Mouse (Mus musculus) MEL (cell line): ENCODE results near the gene Insl5. TPM values are rescaled to one million over a fixed set of nuclear protein-coding genes. Genes with fewer than 3 reads are reported as not detected.

Experiments used
- DNase-seq: peaks from one replicate; pipeline ENCODE4 v3.0.0; 2011; ENCODE audit warnings: low read depth, low spot score
- H3K27ac ChIP-seq: 2 replicates; pipeline ENCODE4 v1.5.1; 2012; ENCODE audit warnings: low read depth, mild to moderate bottlenecking, control low read depth, low read length, moderate library complexity; ENCODE audit not compliant: control insufficient read depth
- H3K27me3 ChIP-seq, 2 experiments: fragments of 150-350 bp in 1 of 2; sonication (generic) in 1 of 2; 2 replicates each; pipeline ENCODE4 v1.6.1; 2012; ENCODE audit warnings: low read length in 2 of 2, mild to moderate bottlenecking in 2 of 2, improper control_type of control experiment in 1 of 2, moderate library complexity in 1 of 2; ENCODE audit not compliant: insufficient read depth in 2 of 2, control insufficient read depth in 1 of 2
- H3K36me3 ChIP-seq, 2 experiments: 2 replicates each; pipeline ENCODE4 v1.6.1; 2012 to 2014; ENCODE audit warnings: low read length in 2 of 2, improper control_type of control experiment in 1 of 2, inconsistent platforms in 1 of 2, mild to moderate bottlenecking in 1 of 2; ENCODE audit not compliant: insufficient read depth in 2 of 2, control insufficient read depth in 1 of 2
- H3K4me1 ChIP-seq, 2 experiments: fragments of 150-350 bp in 1 of 2; sonication (generic) in 1 of 2; 2 replicates each; pipeline ENCODE4 v1.6.1; 2012; ENCODE audit warnings: low read length in 2 of 2, improper control_type of control experiment in 1 of 2, mild to moderate bottlenecking in 1 of 2; ENCODE audit not compliant: insufficient read depth in 2 of 2, control insufficient read depth in 1 of 2
- H3K4me3 ChIP-seq, 2 experiments: fragments of 150-350 bp in 1 of 2; sonication (generic) in 1 of 2; 2 replicates each; pipeline ENCODE4 v1.5.1; 2012; ENCODE audit warnings: low read depth in 2 of 2, low read length in 2 of 2, mild to moderate bottlenecking in 2 of 2, moderate library complexity in 2 of 2, control low read depth in 1 of 2, improper control_type of control experiment in 1 of 2; ENCODE audit not compliant: control insufficient read depth in 1 of 2, insufficient read depth in 1 of 2
- H3K79me2 ChIP-seq: 2 replicates; pipeline ENCODE4 v1.6.1; 2012; ENCODE audit warnings: mild to moderate bottlenecking, low read length, moderate library complexity; ENCODE audit not compliant: control insufficient read depth, poor library complexity, insufficient read depth
- H3K9ac ChIP-seq: 2 replicates; pipeline ENCODE4 v1.6.1; 2012; ENCODE audit warnings: low read depth, mild to moderate bottlenecking, control low read depth, low read length, moderate library complexity; ENCODE audit not compliant: control insufficient read depth, poor library complexity, severe bottlenecking
- H3K9me3 ChIP-seq: fragments of 150-350 bp; sonication (generic); replicated peaks from 2 replicates; pipeline ENCODE4 v1.6.1; 2012; ENCODE audit warnings: mild to moderate bottlenecking, low read length, improper control_type of control experiment, moderate library complexity; ENCODE audit not compliant: insufficient read depth
- BHLHE40 ChIP-seq: IDR thresholded peaks from 2 replicates; pipeline ENCODE4 v1.6.1; 2012; ENCODE audit warnings: low read depth, mild to moderate bottlenecking, inconsistent platforms, low read length, improper control_type of control experiment, borderline replicate concordance
- CHD1 ChIP-seq: IDR thresholded peaks from 2 replicates; pipeline ENCODE4 v1.6.1; 2012; ENCODE audit warnings: low read depth, mild to moderate bottlenecking, inconsistent platforms, low read length, improper control_type of control experiment
- CHD2 ChIP-seq: IDR thresholded peaks from 2 replicates; pipeline ENCODE4 v1.6.1; 2011; ENCODE audit warnings: low read length, improper control_type of control experiment
- EP300 ChIP-seq, 2 experiments: IDR thresholded peaks; 2 replicates each; pipeline ENCODE4 v1.6.1; 2011; ENCODE audit warnings: improper control_type of control experiment in 2 of 2, low read length in 2 of 2, low read depth in 1 of 2, mild to moderate bottlenecking in 1 of 2
- GABPA ChIP-seq: IDR thresholded peaks from 2 replicates; pipeline ENCODE4 v1.6.1; 2012; ENCODE audit warnings: low read depth, mild to moderate bottlenecking, inconsistent platforms, low read length, improper control_type of control experiment, moderate library complexity
- HCFC1 ChIP-seq: IDR thresholded peaks from 2 replicates; pipeline ENCODE4 v1.6.1; 2012; ENCODE audit warnings: low read depth, mild to moderate bottlenecking, inconsistent platforms, low read length, improper control_type of control experiment, moderate library complexity
- JUND ChIP-seq: IDR thresholded peaks from 2 replicates; pipeline ENCODE4 v1.6.1; 2011; ENCODE audit warnings: low read depth, mild to moderate bottlenecking, improper control_type of control experiment, low read length
- MAFK ChIP-seq: IDR thresholded peaks from 2 replicates; pipeline ENCODE4 v1.6.1; 2011; ENCODE audit warnings: low read depth, mild to moderate bottlenecking, low read length, improper control_type of control experiment, borderline replicate concordance
- MAZ ChIP-seq: IDR thresholded peaks from 2 replicates; pipeline ENCODE4 v1.6.1; 2012; ENCODE audit warnings: low read depth, mild to moderate bottlenecking, inconsistent platforms, low read length, improper control_type of control experiment
- MEF2A ChIP-seq: IDR thresholded peaks from 2 replicates; pipeline ENCODE4 v1.6.1; 2014; ENCODE audit warnings: low read depth, mild to moderate bottlenecking, inconsistent platforms, low read length, improper control_type of control experiment; ENCODE audit not compliant: poor library complexity, insufficient replicate concordance, severe bottlenecking; ENCODE audit errors: extremely low read depth
- MXI1 ChIP-seq: IDR thresholded peaks from 2 replicates; pipeline ENCODE4 v1.6.1; 2011; ENCODE audit warnings: mild to moderate bottlenecking, low read depth, low read length, improper control_type of control experiment
- MYB ChIP-seq: IDR thresholded peaks from 2 replicates; pipeline ENCODE4 v1.6.1; 2011; ENCODE audit warnings: mild to moderate bottlenecking, low read depth, low read length, improper control_type of control experiment
- MYC ChIP-seq: IDR thresholded peaks from 2 replicates; pipeline ENCODE4 v1.6.1; 2011; ENCODE audit warnings: low read depth, mild to moderate bottlenecking, low read length, improper control_type of control experiment, moderate library complexity
- NRF1 ChIP-seq: IDR thresholded peaks from 2 replicates; pipeline ENCODE4 v1.6.1; 2014; ENCODE audit warnings: low read depth, mild to moderate bottlenecking, inconsistent platforms, low read length, improper control_type of control experiment, moderate library complexity; ENCODE audit not compliant: poor library complexity, insufficient read depth, severe bottlenecking
- RAD21 ChIP-seq: IDR thresholded peaks from 2 replicates; pipeline ENCODE4 v1.6.1; 2011; ENCODE audit warnings: mild to moderate bottlenecking, low read depth, low read length, improper control_type of control experiment
- SIN3A ChIP-seq: IDR thresholded peaks from 2 replicates; pipeline ENCODE4 v1.6.1; 2012; ENCODE audit warnings: low read length, improper control_type of control experiment, inconsistent platforms
- SMC3 ChIP-seq: IDR thresholded peaks from 2 replicates; pipeline ENCODE4 v1.6.1; 2011; ENCODE audit warnings: low read depth, low read length, improper control_type of control experiment
- TAL1 ChIP-seq: IDR thresholded peaks from 2 replicates; pipeline ENCODE4 v1.6.1; 2012; ENCODE audit warnings: mild to moderate bottlenecking, inconsistent platforms, low read length, moderate library complexity, mixed read lengths
- TCF12 ChIP-seq: IDR thresholded peaks from 2 replicates; pipeline ENCODE4 v1.6.1; 2014; ENCODE audit warnings: low read depth, mild to moderate bottlenecking, inconsistent platforms, low read length, improper control_type of control experiment, moderate library complexity
- USF1 ChIP-seq: IDR thresholded peaks from 2 replicates; pipeline ENCODE4 v1.6.1; 2014; ENCODE audit warnings: low read depth, mild to moderate bottlenecking, inconsistent platforms, low read length, improper control_type of control experiment, moderate library complexity
- ZC3H11A ChIP-seq: IDR thresholded peaks from 2 replicates; pipeline ENCODE4 v1.6.1; 2012; ENCODE audit warnings: low read depth, mild to moderate bottlenecking, inconsistent platforms, low read length, improper control_type of control experiment
- ZKSCAN1 ChIP-seq: IDR thresholded peaks from 2 replicates; pipeline ENCODE4 v1.6.1; 2012; ENCODE audit warnings: low read depth, mild to moderate bottlenecking, inconsistent platforms, low read length, improper control_type of control experiment, moderate library complexity
- ZNF384 ChIP-seq: IDR thresholded peaks from 2 replicates; pipeline ENCODE4 v1.6.1; 2012; ENCODE audit warnings: low read depth, mild to moderate bottlenecking, inconsistent platforms, low read length, improper control_type of control experiment
- polyA plus RNA-seq, 2 experiments: library from polyadenylated mRNA; stranded (reverse) in 1 of 2; unstranded in 1 of 2; fragments of >175 nt in 1 of 2; fragments of >200 nt in 1 of 2; gene quantifications; 2 replicates each; pipeline versions ENCODE4 v1.2.1 to v1.2.4; 2012; ENCODE audit warnings: low replicate concordance in 2 of 2, low read depth in 1 of 2; ENCODE audit not compliant: insufficient read length in 2 of 2, insufficient read depth in 1 of 2, missing spikeins in 1 of 2
- total RNA-seq: library from RNA; depleted of rRNA; stranded (reverse); fragments of 300-350 nt; gene quantifications from 2 replicates; pipeline ENCODE4 v1.2.3, GENCODE M21; 2012

Gene Insl5
- total and polyA plus RNA-seq, 3 experiments = not detected

DNA sequence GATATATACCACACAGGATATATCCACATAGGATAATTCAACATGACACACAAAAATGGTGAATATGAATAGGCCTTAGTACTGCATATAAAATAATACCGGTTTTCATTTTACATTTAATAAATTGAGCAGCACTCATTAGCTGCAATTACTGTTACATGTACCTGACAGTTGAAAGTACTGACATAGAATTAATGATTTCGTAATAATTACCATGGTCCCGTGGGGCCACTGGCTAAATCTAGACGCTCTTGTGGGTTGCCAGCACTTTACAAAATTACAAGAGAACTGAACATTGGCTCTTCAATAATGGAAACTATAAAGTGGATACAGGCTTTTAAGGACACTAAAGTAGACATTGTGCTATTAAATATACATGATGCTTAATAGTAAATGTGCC is 22.0 kb downstream of the Insl5 start:
- H3K79me2 ChIP-seq = no peaks in the 10 kb centered on the region
- no peaks in the 10 kb centered on the region for H3K9me3 ChIP-seq
- H3K4me3 ChIP-seq = no peak overlapping the region
- H3K27me3 ChIP-seq = no peaks in the 10 kb centered on the region; a peak in 2 of 4 replicates
- H3K27ac ChIP-seq = no peak overlapping the region
- DNase-seq = no peak
- TF ChIP-seq MYC (no peak), CHD1 (no peak), CHD2 (no peak), SMC3 (no peak), TAL1 (no peak), MYB (no peak), MAFK (no peak), TCF12 (no peak), RAD21 (no peak), ZC3H11A (no peak), ZNF384 (no peak)
- no peaks in the 10 kb centered on the region for H3K36me3 ChIP-seq
- H3K9ac ChIP-seq = no peak overlapping the region
- H3K4me1 ChIP-seq = no peaks in the 10 kb centered on the region

DNA sequence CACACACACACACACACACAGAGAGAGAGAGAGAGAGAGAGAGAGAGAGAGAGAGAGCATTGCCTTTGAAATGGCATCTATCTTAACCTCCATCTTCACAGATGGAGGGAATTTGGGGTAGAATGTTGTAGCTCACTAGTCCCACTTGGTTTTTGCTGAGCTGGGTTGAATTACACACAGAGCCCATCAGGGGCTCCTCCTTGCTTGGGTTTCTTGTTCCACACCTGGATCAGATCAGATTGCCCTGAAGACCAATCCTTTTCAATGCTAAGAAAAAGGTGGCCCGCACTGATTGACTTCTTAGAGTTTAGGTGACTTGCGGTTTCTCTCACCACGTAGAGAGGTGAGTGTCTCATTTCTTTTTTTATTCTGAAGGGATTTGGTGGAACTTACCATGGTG is 35.0 kb downstream of the Insl5 start:
- no peak overlapping the region for H3K4me3 ChIP-seq
- H3K9ac ChIP-seq = no peak overlapping the region
- H3K27me3 ChIP-seq = 0 out of 4 replicates have a peak, but pooled peaks cover 0 to 1% of the 10 kb centered on the region in 2 experiments
- H3K9me3 ChIP-seq = no peaks in the 10 kb centered on the region
- TF ChIP-seq MEF2A (no peak), SIN3A (no peak), MXI1 (no peak), CHD2 (no peak), HCFC1 (no peak), ZKSCAN1 (no peak), CHD1 (no peak), EP300 (IDR thresholded peaks at IDR 0.05; ENCODE audit: low read depth in 1 of 2, low read length in 2 of 2) (no peak), BHLHE40 (no peak), ZC3H11A (no peak), GABPA (no peak), NRF1 (no peak), MAFK (no peak), MAZ (no peak), RAD21 (no peak), JUND (no peak), MYC (no peak), USF1 (no peak)
- H3K79me2 ChIP-seq = no peaks in the 10 kb centered on the region
- DNase-seq = no peak
- no peak overlapping the region for H3K27ac ChIP-seq
- no peaks in the 10 kb centered on the region; a peak in 1 of 4 replicates for H3K36me3 ChIP-seq
- H3K4me1 ChIP-seq = no peaks in the 10 kb centered on the region
